Mouse (Mus musculus): ENCODE results near the gene Prm3.

The Prm3 gene

DNA sequence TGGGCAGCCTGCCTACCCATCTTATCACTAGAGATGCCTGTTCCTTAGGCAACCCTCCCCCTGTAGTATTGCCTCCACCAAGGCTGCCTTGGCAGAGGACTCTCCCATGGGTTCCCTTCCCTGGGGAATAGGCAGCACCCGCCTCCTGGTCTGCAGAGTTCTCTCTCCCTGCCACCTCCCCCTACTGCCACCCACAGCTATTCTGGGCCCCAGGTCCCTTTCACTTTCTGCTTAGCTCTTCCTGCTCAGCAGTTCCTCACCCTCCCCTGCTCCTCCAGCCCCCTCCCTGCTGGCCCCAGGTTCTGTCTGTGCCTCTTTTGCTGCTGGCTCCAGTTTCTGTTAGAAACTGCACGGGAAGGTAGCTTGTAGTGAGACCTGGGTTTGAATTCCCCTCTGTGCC is 21.1 kb downstream of the Prm3 start:
- DNase-seq: no peak

DNA sequence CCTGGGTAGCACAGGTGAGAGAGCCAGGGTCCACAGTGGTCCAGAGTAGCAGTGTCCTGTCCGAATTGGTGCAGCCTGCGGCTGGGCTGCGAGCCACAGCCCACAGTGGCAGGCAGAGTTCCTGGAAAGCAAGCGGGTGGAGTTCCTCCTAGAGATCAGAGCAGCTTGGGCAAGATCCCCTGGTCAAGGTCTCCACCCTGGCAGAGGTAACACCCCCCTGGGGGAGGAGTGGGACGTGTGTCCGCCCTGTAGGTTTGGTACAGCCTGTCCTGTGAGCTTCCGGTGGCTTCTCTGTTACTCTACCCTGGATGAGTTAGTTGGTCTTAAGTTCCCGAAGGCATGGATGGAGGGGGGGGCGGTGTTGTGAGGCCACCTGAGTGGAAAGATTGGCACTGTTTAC is 21.9 kb downstream of the Prm3 start:
- no peak for DNase-seq

DNA sequence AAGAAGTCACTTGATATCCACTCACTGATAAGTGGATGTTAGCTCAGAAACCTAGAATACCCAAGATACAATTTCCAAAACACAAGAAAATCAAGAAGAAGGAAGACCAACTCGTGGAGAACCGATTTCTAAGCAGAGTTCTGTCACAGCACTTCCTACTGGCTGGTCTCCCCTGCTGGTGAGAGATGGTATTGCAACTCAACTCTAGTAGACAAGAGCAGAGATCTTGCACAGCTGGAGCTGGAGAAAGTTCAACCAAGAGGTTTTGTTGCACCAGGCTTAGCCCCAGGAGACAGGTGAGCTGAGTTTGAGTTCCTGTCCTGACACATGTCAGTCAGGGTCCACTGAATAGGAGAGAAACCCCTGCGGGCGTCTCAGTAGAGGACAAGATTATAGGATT is 23.6 kb downstream of the Prm3 start:
- peak; percentile 54 for DNase-seq

DNA sequence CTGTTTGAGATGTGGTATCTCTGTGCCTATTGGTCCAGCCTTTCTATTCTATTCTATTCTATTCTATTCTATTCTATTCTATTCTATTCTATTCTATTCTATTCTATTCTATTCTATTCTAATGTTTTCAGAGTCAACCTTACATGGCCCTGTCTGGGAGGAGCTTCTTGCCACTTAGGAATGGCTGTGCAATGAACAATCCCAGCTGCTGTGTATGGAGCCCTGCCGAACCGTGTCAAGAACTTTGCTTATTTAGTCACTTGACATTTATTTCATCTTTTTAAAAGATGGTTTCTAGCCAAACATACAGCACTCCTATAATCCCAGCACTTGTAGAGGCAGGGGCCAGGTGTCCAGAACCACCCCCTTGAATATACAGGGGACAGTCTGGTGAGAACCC is 26.4 kb downstream of the Prm3 start:
- no peak for DNase-seq

DNA sequence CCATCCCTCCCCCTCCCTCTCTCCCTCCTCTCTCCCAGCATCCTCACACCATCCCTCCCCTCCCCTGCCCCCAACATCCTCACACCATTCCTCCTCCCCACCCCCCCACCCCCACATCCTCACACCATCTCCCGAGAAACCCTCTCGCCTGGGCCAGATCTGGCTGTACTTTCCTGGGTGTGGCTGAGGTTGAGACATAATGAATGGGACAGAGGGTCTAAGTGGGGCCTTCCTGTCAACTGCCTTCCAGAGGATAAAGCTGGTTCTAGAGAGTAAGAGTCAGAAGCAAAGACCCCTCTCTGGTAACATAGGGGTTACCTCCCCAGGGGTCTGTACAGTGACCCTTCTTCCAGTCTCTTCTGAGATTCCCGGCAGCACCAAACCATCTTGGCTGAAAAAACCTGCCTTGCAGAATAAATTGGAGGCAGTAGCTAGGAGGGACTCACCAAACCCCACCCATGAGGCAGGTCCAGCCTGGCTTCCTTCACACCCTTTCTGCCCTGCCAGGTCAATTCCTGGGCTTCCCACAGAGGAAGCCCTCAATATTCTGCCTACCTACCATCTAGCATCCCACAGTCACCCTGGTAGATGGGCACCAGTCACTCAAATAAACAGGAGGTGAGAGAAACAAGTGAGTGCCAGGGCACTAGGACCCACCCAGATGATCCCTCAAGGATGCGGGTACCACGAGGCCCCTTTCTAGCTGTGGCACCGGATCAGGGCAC is 27.0 kb downstream of the Prm3 start:
- DNase-seq: no peak

DNA sequence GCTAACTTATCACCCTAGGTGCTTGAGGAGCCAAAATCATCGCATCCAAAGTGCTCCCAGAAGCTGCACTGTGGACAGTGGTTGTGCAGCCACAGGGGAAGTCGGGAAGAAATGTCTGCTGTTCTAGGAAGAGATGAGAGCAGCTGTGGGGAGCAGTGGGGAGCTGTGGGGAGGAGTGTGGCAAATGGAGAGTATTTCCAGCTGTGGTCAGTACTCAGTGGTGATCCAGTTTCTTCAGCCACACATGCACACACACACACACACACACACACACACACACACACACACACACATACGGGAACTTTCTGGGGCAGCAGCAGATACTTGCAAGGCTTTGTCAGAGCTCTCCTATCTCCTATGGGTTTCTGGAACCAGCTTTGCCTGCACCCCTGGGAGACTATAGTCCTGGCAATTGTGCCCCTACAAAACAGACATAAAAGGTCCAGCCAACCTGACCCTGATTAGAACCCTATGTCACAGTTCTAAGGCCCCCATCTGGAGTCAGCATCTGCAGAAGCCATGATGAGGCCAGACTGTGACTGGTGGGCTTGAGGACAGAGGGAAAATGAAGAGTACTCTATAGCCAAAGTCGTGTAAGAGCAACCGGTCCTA is 28.0 kb downstream of the Prm3 start:
- no peak for DNase-seq

DNA sequence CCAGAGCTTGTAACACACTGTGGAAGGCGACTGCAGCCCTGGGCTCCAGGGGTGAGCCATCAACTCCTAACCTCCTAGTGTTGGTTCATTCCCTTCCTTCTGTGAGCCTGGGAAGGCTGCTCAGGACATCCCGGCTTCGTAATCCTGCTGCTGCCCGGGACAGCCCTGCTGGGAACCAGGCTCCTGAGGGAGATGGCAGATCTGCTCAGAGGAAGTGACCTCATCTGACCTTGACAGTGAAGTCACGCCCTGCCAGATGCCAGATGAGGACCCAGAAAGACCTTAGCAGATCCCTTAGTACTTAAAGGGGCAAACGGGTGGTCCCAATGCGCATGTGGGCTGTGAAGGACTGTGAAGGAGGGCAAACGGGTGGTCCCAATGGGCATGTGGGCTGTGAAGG is 29.5 kb downstream of the Prm3 start:
- no peak for DNase-seq

DNA sequence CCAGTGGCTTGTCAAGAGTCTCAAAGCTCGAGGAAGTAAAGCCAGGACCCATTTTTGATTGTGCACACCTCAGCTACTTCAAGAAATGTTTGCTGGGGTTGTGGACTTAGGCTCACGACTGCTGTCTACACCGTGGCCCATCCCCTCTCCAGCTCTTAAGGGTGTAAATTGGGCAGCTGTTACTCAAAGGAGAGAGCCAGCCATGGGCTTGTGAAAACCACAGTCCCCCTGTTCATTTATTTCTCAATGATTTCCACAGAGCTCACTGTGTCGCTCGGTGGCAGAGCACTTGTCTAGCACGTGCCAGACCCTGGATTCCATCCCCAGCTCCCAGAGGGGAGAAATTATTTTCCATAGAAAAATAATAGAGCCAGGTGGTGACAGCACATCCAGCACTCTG is 34.5 kb downstream of the Prm3 start:
- no peak for DNase-seq

DNA sequence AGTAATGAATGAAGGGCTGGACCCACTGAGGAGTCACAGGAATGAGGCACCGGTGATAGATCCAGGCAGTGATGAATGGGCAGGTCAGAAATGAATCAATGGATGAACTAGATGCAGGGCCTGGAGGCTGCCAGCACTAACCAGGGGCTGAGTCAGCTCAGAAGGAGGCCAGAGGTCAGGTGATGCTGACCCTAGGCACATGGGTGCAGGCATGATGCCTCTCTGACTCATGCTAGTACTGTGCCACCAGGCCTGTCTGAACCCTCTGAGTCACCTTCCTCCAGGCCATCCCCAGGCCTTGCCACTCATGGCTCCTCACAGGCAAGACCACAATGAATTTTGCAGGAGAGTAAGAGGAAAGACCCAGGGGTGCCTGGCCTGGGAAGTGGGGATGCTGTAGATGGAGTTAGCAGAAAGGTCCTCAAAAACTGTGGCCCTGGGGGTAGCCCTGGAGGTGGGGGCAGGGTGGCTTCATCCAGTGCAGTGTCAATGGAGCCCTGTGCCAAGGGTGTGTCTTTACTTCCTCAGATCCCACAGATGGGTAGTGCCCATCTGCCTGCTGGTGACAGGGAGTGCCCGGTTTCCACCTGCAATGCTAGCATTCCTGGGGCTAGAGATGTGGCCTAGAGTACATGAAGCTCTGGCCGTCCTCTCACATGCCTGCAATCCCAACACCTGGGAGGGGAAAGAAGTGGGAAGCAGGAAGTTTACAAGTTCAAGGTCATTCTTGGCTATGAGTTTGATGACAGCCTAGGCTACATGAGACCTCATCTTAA is 36.0 kb downstream of the Prm3 start:
- DNase-seq: no peak

DNA sequence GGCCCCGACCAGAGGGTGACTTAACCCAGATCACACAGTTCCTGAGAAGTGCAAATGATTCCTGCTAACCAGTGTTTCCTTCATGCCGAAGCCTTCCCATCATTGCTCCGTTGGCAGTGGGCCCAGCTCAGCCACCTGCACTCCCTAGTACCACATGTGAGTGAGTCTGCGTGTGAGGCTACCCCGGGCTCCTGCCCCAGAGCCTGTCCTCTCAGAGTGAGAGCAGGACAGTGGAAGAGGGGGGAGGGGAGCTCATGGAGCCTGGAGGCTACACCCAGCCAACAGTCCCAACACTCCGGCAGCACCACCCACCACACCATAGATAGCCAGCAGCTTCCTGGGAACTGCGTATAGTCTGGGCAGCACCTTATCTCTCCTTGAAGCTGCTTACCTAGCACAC is 40.9 kb downstream of the Prm3 start:
- peak; percentile 74 for DNase-seq

DNA sequence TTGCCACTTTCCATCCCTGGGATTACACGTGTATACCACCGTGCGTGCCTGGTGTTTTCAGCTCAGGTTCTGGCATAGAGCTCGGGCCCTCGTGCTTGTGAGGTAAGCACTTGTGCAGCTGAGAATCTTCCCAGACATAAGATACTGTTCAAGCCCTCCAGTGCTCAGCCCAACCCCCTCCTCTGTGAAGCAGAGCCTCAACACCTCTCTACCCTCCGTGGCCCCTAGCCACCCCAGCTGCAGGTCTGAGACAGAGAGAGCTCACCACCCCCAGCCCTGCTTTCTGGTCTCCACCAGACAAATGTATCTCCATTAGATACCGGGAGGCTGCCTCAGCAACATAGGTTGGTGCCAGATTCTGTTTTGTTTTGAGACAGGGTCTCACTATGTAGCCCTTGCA is 41.5 kb downstream of the Prm3 start:
- DNase-seq: no peak

DNA sequence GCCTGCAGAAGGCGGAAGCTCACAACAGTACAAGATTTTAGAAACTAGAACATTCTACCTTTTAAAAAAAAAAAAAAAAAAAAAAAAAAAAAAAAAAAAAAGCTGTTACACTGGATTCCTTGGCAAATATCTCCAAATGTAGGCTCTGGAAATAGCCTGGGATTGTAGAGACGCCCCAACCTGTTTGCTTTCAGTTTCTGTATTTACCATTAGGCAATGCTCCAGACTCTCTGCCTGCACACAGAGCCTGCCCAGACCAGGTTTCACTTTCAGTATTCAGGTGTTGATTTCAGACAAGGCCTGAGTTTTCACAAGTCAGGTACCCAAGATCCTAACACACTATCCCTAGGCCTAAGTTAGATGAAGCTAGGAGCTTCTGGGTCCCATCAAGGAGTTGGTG is 49.6 kb downstream of the Prm3 start:
- DNase-seq: no peak
